Mouse (Mus musculus): ENCODE results near the gene Gsta2. TPM values are rescaled to one million over a fixed set of nuclear protein-coding genes. Genes with fewer than 3 reads are reported as not detected.
"Not testable (repeated sequence)": the region's sequence is repeated elsewhere in the genome, so short reads cannot be mapped to it uniquely, and the experiment has no call there.

Gene Gsta2
- polyA plus RNA-seq, 1 experiment from 2014 or later, result not detected

DNA sequence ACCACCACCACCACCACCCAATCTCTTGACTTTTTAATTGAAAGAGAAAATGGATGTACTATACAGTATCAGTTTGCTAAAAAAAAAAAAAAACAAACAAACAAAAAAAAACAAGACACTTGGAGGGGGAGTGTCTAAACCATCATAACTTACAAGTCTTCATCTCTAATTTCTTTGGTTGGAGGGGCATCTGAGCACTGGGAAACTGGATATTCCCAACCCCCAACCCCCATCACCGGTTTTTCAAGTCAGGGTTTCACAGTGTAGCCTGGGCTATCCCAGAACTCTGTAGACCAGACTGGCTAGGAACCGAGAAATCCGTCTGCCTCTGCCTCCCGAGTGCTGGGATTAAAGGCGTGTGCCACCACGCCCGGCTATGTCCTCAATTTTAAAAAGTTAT lies 14.2 kb upstream of the Gsta2 start:
- Histone ChIP-seq H3K4me1 (replicated peaks; ENCODE audit: control insufficient read depth, insufficient read depth, low read length) (no peaks in the 10 kb centered on the region), H3K4me3 (ENCODE audit: low read depth, low read length) (no peak overlapping the region), H3K4me2 (no peak overlapping the region), H3K9ac (ENCODE audit: low read depth, low read length) (no peak overlapping the region), H3K36me3 (ENCODE audit: control insufficient read depth, insufficient read depth, low read length) (no peaks in the 10 kb centered on the region), H3K9me3 (ENCODE audit: control insufficient read depth, low read length) (no peaks in the 10 kb centered on the region), H3K27ac (ENCODE audit: low read depth, low read length) (no peak overlapping the region), H3K27me3 (replicated peaks; ENCODE audit: control insufficient read depth, insufficient read depth, low read length) (no peaks in the 10 kb centered on the region)
- 83% methylated on average over 7 of the region's 7 CpGs for WGBS
- no peak for ATAC-seq (replicated peaks; ENCODE audit: low FRiP score)
- no peak for DNase-seq (ENCODE audit: low spot score)

DNA sequence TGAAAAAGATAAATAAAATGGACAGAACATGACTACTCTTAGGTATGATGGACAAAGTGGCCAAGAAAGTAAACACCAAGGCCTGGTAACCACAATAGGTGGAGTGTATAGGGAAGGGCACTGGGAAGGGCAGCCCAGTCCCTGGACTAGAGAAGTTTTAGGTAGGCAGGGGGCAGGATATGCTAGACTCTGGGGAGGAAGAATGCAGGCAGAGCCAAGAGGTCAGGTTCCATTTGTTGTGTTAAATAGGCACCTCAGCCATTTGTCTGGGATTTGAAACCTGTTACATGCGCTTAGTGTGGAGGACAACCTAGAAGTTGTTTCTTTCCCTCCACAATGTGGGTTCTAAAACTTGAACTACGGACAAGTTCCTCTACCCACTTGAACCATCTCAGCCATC lies 13.8 kb upstream of the Gsta2 start:
- 75% methylated on average over 2 of the region's 2 CpGs for WGBS
- Histone ChIP-seq H3K9ac (ENCODE audit: low read depth, low read length) (no peak overlapping the region), H3K36me3 (ENCODE audit: control insufficient read depth, insufficient read depth, low read length) (no peaks in the 10 kb centered on the region), H3K4me1 (replicated peaks; ENCODE audit: control insufficient read depth, insufficient read depth, low read length) (no peaks in the 10 kb centered on the region), H3K4me2 (no peak overlapping the region), H3K27ac (ENCODE audit: low read depth, low read length) (no peak overlapping the region), H3K4me3 (ENCODE audit: low read depth, low read length) (no peak overlapping the region), H3K9me3 (ENCODE audit: control insufficient read depth, low read length) (no peaks in the 10 kb centered on the region), H3K27me3 (replicated peaks; ENCODE audit: control insufficient read depth, insufficient read depth, low read length) (no peaks in the 10 kb centered on the region)
- DNase-seq (ENCODE audit: low spot score) (no peak), ATAC-seq (replicated peaks; ENCODE audit: low FRiP score) (no peak)

DNA sequence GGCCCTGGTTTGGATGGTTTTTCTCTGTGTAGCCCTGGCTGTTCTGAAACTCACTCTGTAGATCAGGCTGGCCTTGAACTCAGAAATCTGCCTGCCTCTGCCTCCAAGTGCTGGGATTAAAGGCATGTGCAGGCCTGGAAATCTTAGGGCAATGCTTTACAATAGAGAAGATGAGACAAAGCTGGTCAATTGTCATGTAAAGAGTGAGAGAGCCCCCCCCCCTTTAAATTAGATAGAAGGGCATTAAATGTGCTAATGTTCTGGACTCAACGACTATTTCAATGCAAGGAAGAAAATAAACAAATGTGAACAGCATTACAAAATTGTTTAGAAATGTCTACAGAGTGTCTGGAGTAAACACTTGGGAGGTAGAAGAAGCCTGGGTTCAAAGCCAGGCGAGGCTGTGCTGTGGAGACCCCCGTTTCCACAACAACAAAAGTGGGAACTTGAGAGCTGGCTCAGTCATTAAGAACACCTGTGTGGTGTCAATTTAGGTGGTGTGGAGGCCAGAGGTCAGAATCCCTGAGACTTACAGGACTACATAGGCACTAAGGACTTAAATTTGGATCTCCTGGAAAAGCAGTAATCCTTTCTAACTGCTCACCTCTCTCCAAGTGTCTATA lies 13.2 kb upstream of the Gsta2 start:
- Histone ChIP-seq H3K4me3 (ENCODE audit: low read depth, low read length) (no peak overlapping the region), H3K4me1 (replicated peaks; ENCODE audit: control insufficient read depth, insufficient read depth, low read length) (no peaks in the 10 kb centered on the region), H3K27ac (ENCODE audit: low read depth, low read length) (no peak overlapping the region), H3K9ac (ENCODE audit: low read depth, low read length) (no peak overlapping the region), H3K4me2 (no peak overlapping the region), H3K36me3 (ENCODE audit: control insufficient read depth, insufficient read depth, low read length) (no peaks in the 10 kb centered on the region), H3K9me3 (ENCODE audit: control insufficient read depth, low read length) (no peaks in the 10 kb centered on the region), H3K27me3 (replicated peaks; ENCODE audit: control insufficient read depth, insufficient read depth, low read length) (no peaks in the 10 kb centered on the region)
- 74% methylated on average over 3 of the region's 3 CpGs for WGBS
- DNase-seq (ENCODE audit: low spot score), result no peak
- no peak for ATAC-seq (replicated peaks; ENCODE audit: low FRiP score)

- not testable (repeated sequence) for H3K4me3 ChIP-seq (ENCODE audit: low read depth, low read length); H3K27ac ChIP-seq (ENCODE audit: low read depth, low read length); H3K36me3 ChIP-seq (ENCODE audit: control insufficient read depth, insufficient read depth, low read length); H3K27me3 ChIP-seq (replicated peaks; ENCODE audit: control insufficient read depth, insufficient read depth, low read length); H3K4me2 ChIP-seq; DNase-seq (ENCODE audit: low spot score); ATAC-seq (replicated peaks; ENCODE audit: low FRiP score); H3K9ac ChIP-seq (ENCODE audit: low read depth, low read length); H3K9me3 ChIP-seq (ENCODE audit: control insufficient read depth, low read length); H3K4me1 ChIP-seq (replicated peaks; ENCODE audit: control insufficient read depth, insufficient read depth, low read length)
- 82% methylated on average over 16 of the region's 16 CpGs for WGBS
Observed at GRCm38 (mm10) chr9:78367959-78368358, 12.4 kb upstream of the Gsta2 start, which contains the start of gene Dppa5a. Dppa5a (minus strand) TSS chr9:78368177.

GRCm38 (mm10) chr9:78365850-78366544 lies 10.4 kb upstream of the Gsta2 start:
- no peak overlapping the region for H3K9ac ChIP-seq (ENCODE audit: low read depth, low read length)
- DNase-seq (ENCODE audit: low spot score), result no peak
- no peak for ATAC-seq (replicated peaks; ENCODE audit: low FRiP score)
- H3K9me3 ChIP-seq (ENCODE audit: control insufficient read depth, low read length), result no peaks in the 10 kb centered on the region
- 50% methylated on average over 13 of the region's 13 CpGs for WGBS
- H3K4me1 ChIP-seq (replicated peaks; ENCODE audit: control insufficient read depth, insufficient read depth, low read length), result no peaks in the 10 kb centered on the region
- H3K27me3 ChIP-seq (replicated peaks; ENCODE audit: control insufficient read depth, insufficient read depth, low read length), result no peaks in the 10 kb centered on the region
- no peak overlapping the region for H3K4me2 ChIP-seq
- no peak overlapping the region for H3K27ac ChIP-seq (ENCODE audit: low read depth, low read length)
- no peak overlapping the region for H3K4me3 ChIP-seq (ENCODE audit: low read depth, low read length)
- H3K36me3 ChIP-seq (ENCODE audit: control insufficient read depth, insufficient read depth, low read length), result no peaks in the 10 kb centered on the region

- 87% methylated on average over 6 of the region's 6 CpGs for WGBS
- H3K4me1 ChIP-seq (replicated peaks; ENCODE audit: control insufficient read depth, insufficient read depth, low read length), result no peaks in the 10 kb centered on the region
- H3K9me3 ChIP-seq (ENCODE audit: control insufficient read depth, low read length), result no peaks in the 10 kb centered on the region
- no peak overlapping the region for H3K4me3 ChIP-seq (ENCODE audit: low read depth, low read length)
- H3K27me3 ChIP-seq (replicated peaks; ENCODE audit: control insufficient read depth, insufficient read depth, low read length), result no peaks in the 10 kb centered on the region
- H3K27ac ChIP-seq (ENCODE audit: low read depth, low read length), result no peak overlapping the region
- no peaks in the 10 kb centered on the region for H3K36me3 ChIP-seq (ENCODE audit: control insufficient read depth, insufficient read depth, low read length)
- H3K9ac ChIP-seq (ENCODE audit: low read depth, low read length), result no peak overlapping the region
- no peak overlapping the region for H3K4me2 ChIP-seq
- DNase-seq (ENCODE audit: low spot score), result no peak
- ATAC-seq (replicated peaks; ENCODE audit: low FRiP score), result no peak
Observed at GRCm38 (mm10) chr9:78364701-78365100, 9.1 kb upstream of the Gsta2 start.

- H3K36me3 ChIP-seq (ENCODE audit: control insufficient read depth, insufficient read depth, low read length), result no peaks in the 10 kb centered on the region
- WGBS, result 62% methylated on average over 6 of the region's 6 CpGs
- no peak for DNase-seq (ENCODE audit: low spot score)
Observed at GRCm38 (mm10) chr9:78363374-78363773, 7.8 kb upstream of the Gsta2 start.

DNA sequence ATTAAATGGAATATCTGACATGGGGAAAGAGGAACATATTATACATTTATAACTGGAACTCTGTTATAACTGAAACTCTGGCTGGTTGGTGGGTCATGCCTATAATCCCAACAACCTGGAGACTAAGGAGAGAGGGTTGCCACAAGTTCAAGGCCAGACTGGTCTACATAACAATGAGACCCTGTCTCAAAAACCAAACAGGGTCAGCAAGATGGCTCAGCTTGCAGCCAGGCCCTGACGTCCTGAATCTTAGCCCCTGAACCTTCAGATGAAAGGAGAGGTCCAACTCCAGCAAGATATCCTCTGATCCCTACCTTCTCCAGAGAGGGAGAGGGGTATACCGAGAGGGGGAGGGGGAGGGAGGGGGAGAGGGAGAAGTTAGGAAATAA lies 4.9 kb upstream of the Gsta2 start:
- Histone ChIP-seq H3K27ac (ENCODE audit: low read depth, low read length) (no peak overlapping the region), H3K4me1 (replicated peaks; ENCODE audit: control insufficient read depth, insufficient read depth, low read length) (no peaks in the 10 kb centered on the region)

More at GRCm38 (mm10) chr9:78363374-78363773, 7.8 kb upstream of the Gsta2 start:
- Histone ChIP-seq H3K4me3 (ENCODE audit: low read depth, low read length) (no peak overlapping the region), H3K4me1 (replicated peaks; ENCODE audit: control insufficient read depth, insufficient read depth, low read length) (no peaks in the 10 kb centered on the region), H3K4me2 (no peak overlapping the region), H3K27ac (ENCODE audit: low read depth, low read length) (no peak overlapping the region), H3K9ac (ENCODE audit: low read depth, low read length) (no peak overlapping the region), H3K9me3 (ENCODE audit: control insufficient read depth, low read length) (no peaks in the 10 kb centered on the region), H3K27me3 (replicated peaks; ENCODE audit: control insufficient read depth, insufficient read depth, low read length) (no peaks in the 10 kb centered on the region)
- ATAC-seq (replicated peaks; ENCODE audit: low FRiP score), result no peak

More for the DNA sequence above, 4.9 kb upstream of the Gsta2 start:
- no peak for DNase-seq (ENCODE audit: low spot score)
- no peaks in the 10 kb centered on the region for H3K9me3 ChIP-seq (ENCODE audit: control insufficient read depth, low read length)
- H3K36me3 ChIP-seq (ENCODE audit: control insufficient read depth, insufficient read depth, low read length), result no peaks in the 10 kb centered on the region
- no peak overlapping the region for H3K4me2 ChIP-seq
- no peak overlapping the region for H3K4me3 ChIP-seq (ENCODE audit: low read depth, low read length)
- H3K9ac ChIP-seq (ENCODE audit: low read depth, low read length), result no peak overlapping the region
- no peak for ATAC-seq (replicated peaks; ENCODE audit: low FRiP score)
- H3K27me3 ChIP-seq (replicated peaks; ENCODE audit: control insufficient read depth, insufficient read depth, low read length), result no peaks in the 10 kb centered on the region
- WGBS, result 31% methylated on average over 2 of the region's 2 CpGs
